Mouse (Mus musculus) MEL (cell line): Measurements from ENCODE around the gene Bscl2. TPM values are rescaled to one million over a fixed set of nuclear protein-coding genes. Genes with fewer than 3 reads are reported as not detected.

Experiments
- DNase-seq: peaks from one replicate; pipeline ENCODE4 v3.0.0; 2011; ENCODE audit warnings: low read depth, low spot score
- H3K27ac ChIP-seq: 2 replicates; pipeline ENCODE4 v1.5.1; 2012; ENCODE audit warnings: low read depth, mild to moderate bottlenecking, control low read depth, low read length, moderate library complexity; ENCODE audit not compliant: control insufficient read depth
- H3K27me3 ChIP-seq, 2 experiments: fragments of 150-350 bp in 1 of 2; sonication (generic) in 1 of 2; 2 replicates each; pipeline ENCODE4 v1.6.1; 2012; ENCODE audit warnings: low read length in 2 of 2, mild to moderate bottlenecking in 2 of 2, improper control_type of control experiment in 1 of 2, moderate library complexity in 1 of 2; ENCODE audit not compliant: insufficient read depth in 2 of 2, control insufficient read depth in 1 of 2
- H3K36me3 ChIP-seq, 2 experiments: 2 replicates each; pipeline ENCODE4 v1.6.1; 2012 to 2014; ENCODE audit warnings: low read length in 2 of 2, improper control_type of control experiment in 1 of 2, inconsistent platforms in 1 of 2, mild to moderate bottlenecking in 1 of 2; ENCODE audit not compliant: insufficient read depth in 2 of 2, control insufficient read depth in 1 of 2
- H3K4me1 ChIP-seq, 2 experiments: fragments of 150-350 bp in 1 of 2; sonication (generic) in 1 of 2; 2 replicates each; pipeline ENCODE4 v1.6.1; 2012; ENCODE audit warnings: low read length in 2 of 2, improper control_type of control experiment in 1 of 2, mild to moderate bottlenecking in 1 of 2; ENCODE audit not compliant: insufficient read depth in 2 of 2, control insufficient read depth in 1 of 2
- H3K4me3 ChIP-seq, 2 experiments: fragments of 150-350 bp in 1 of 2; sonication (generic) in 1 of 2; 2 replicates each; pipeline ENCODE4 v1.5.1; 2012; ENCODE audit warnings: low read depth in 2 of 2, low read length in 2 of 2, mild to moderate bottlenecking in 2 of 2, moderate library complexity in 2 of 2, control low read depth in 1 of 2, improper control_type of control experiment in 1 of 2; ENCODE audit not compliant: control insufficient read depth in 1 of 2, insufficient read depth in 1 of 2
- H3K79me2 ChIP-seq: 2 replicates; pipeline ENCODE4 v1.6.1; 2012; ENCODE audit warnings: mild to moderate bottlenecking, low read length, moderate library complexity; ENCODE audit not compliant: control insufficient read depth, poor library complexity, insufficient read depth
- H3K9ac ChIP-seq: 2 replicates; pipeline ENCODE4 v1.6.1; 2012; ENCODE audit warnings: low read depth, mild to moderate bottlenecking, control low read depth, low read length, moderate library complexity; ENCODE audit not compliant: control insufficient read depth, poor library complexity, severe bottlenecking
- H3K9me3 ChIP-seq: fragments of 150-350 bp; sonication (generic); replicated peaks from 2 replicates; pipeline ENCODE4 v1.6.1; 2012; ENCODE audit warnings: mild to moderate bottlenecking, low read length, improper control_type of control experiment, moderate library complexity; ENCODE audit not compliant: insufficient read depth
- CHD2 ChIP-seq: IDR thresholded peaks from 2 replicates; pipeline ENCODE4 v1.6.1; 2011; ENCODE audit warnings: low read length, improper control_type of control experiment
- CTCF ChIP-seq, 3 experiments: IDR thresholded peaks in 2 of 3; conservative IDR thresholded peaks in 1 of 3; 2 replicates each; pipeline ENCODE4 v1.5.1; 2011 to 2012; ENCODE audit warnings: low read length in 3 of 3, low read depth in 2 of 3, mild to moderate bottlenecking in 2 of 3, improper control_type of control experiment in 1 of 3, inconsistent platforms in 1 of 3, mixed read lengths in 1 of 3, moderate library complexity in 1 of 3; ENCODE audit not compliant: control insufficient read depth in 1 of 3, insufficient read depth in 1 of 3, poor library complexity in 1 of 3, severe bottlenecking in 1 of 3
- E2F4 ChIP-seq: IDR thresholded peaks from 2 replicates; pipeline ENCODE4 v1.6.1; 2011; ENCODE audit warnings: low read depth, low read length, improper control_type of control experiment, borderline replicate concordance
- ELF1 ChIP-seq: IDR thresholded peaks from 2 replicates; pipeline ENCODE4 v1.6.1; 2014; ENCODE audit warnings: low read depth, mild to moderate bottlenecking, inconsistent platforms, low read length, improper control_type of control experiment, moderate library complexity
- EP300 ChIP-seq, 2 experiments: IDR thresholded peaks; 2 replicates each; pipeline ENCODE4 v1.6.1; 2011; ENCODE audit warnings: improper control_type of control experiment in 2 of 2, low read length in 2 of 2, low read depth in 1 of 2, mild to moderate bottlenecking in 1 of 2
- JUND ChIP-seq: IDR thresholded peaks from 2 replicates; pipeline ENCODE4 v1.6.1; 2011; ENCODE audit warnings: low read depth, mild to moderate bottlenecking, improper control_type of control experiment, low read length
- KAT2A ChIP-seq: conservative IDR thresholded peaks from 2 replicates; pipeline ENCODE4 v1.6.1; 2012; ENCODE audit warnings: low read depth, low read length, improper control_type of control experiment, inconsistent platforms
- MAX ChIP-seq: IDR thresholded peaks from 2 replicates; pipeline ENCODE4 v1.6.1; 2011; ENCODE audit warnings: low read length, improper control_type of control experiment
- MAZ ChIP-seq: IDR thresholded peaks from 2 replicates; pipeline ENCODE4 v1.6.1; 2012; ENCODE audit warnings: low read depth, mild to moderate bottlenecking, inconsistent platforms, low read length, improper control_type of control experiment
- MXI1 ChIP-seq: IDR thresholded peaks from 2 replicates; pipeline ENCODE4 v1.6.1; 2011; ENCODE audit warnings: mild to moderate bottlenecking, low read depth, low read length, improper control_type of control experiment
- MYB ChIP-seq: IDR thresholded peaks from 2 replicates; pipeline ENCODE4 v1.6.1; 2011; ENCODE audit warnings: mild to moderate bottlenecking, low read depth, low read length, improper control_type of control experiment
- NRF1 ChIP-seq: IDR thresholded peaks from 2 replicates; pipeline ENCODE4 v1.6.1; 2014; ENCODE audit warnings: low read depth, mild to moderate bottlenecking, inconsistent platforms, low read length, improper control_type of control experiment, moderate library complexity; ENCODE audit not compliant: poor library complexity, insufficient read depth, severe bottlenecking
- POLR2A ChIP-seq, 2 experiments: IDR thresholded peaks; 2 replicates each; pipeline ENCODE4 v1.6.1; 2011 to 2012; ENCODE audit warnings: low read length in 2 of 2, mild to moderate bottlenecking in 2 of 2, control low read depth in 1 of 2, improper control_type of control experiment in 1 of 2, low read depth in 1 of 2, moderate library complexity in 1 of 2; ENCODE audit not compliant: control insufficient read depth in 1 of 2, insufficient read depth in 1 of 2, poor library complexity in 1 of 2
- POLR2AphosphoS2 ChIP-seq: IDR thresholded peaks from 2 replicates; pipeline ENCODE4 v1.6.1; 2011; ENCODE audit warnings: low read length, improper control_type of control experiment
- POLR2AphosphoS5 ChIP-seq: IDR thresholded peaks from 2 replicates; pipeline ENCODE4 v1.6.1; 2012; ENCODE audit warnings: low read depth, borderline replicate concordance, mild to moderate bottlenecking, inconsistent platforms, low read length, moderate library complexity, mixed read lengths
- TBP ChIP-seq: IDR thresholded peaks from 2 replicates; pipeline ENCODE4 v1.8.0; 2011; ENCODE audit warnings: low read depth, low read length, improper control_type of control experiment
- TCF12 ChIP-seq: IDR thresholded peaks from 2 replicates; pipeline ENCODE4 v1.6.1; 2014; ENCODE audit warnings: low read depth, mild to moderate bottlenecking, inconsistent platforms, low read length, improper control_type of control experiment, moderate library complexity
- UBTF ChIP-seq: IDR thresholded peaks from 2 replicates; pipeline ENCODE4 v1.6.1; 2012; ENCODE audit warnings: low read depth, mild to moderate bottlenecking, inconsistent platforms, low read length, improper control_type of control experiment, moderate library complexity, borderline replicate concordance; ENCODE audit not compliant: insufficient read depth
- USF2 ChIP-seq, 2 experiments: IDR thresholded peaks; 2 replicates each; pipeline ENCODE4 v1.6.1; 2011 to 2012; ENCODE audit warnings: improper control_type of control experiment in 2 of 2, low read length in 2 of 2, borderline replicate concordance in 1 of 2, inconsistent platforms in 1 of 2, low read depth in 1 of 2, mild to moderate bottlenecking in 1 of 2; ENCODE audit not compliant: insufficient read depth in 1 of 2
- ZC3H11A ChIP-seq: IDR thresholded peaks from 2 replicates; pipeline ENCODE4 v1.6.1; 2012; ENCODE audit warnings: low read depth, mild to moderate bottlenecking, inconsistent platforms, low read length, improper control_type of control experiment
- ZKSCAN1 ChIP-seq: IDR thresholded peaks from 2 replicates; pipeline ENCODE4 v1.6.1; 2012; ENCODE audit warnings: low read depth, mild to moderate bottlenecking, inconsistent platforms, low read length, improper control_type of control experiment, moderate library complexity
- ZMIZ1 ChIP-seq: IDR thresholded peaks from 2 replicates; pipeline ENCODE4 v1.6.1; 2012; ENCODE audit warnings: low read depth, mild to moderate bottlenecking, inconsistent platforms, low read length, improper control_type of control experiment, moderate library complexity
- polyA plus RNA-seq, 2 experiments: library from polyadenylated mRNA; stranded (reverse) in 1 of 2; unstranded in 1 of 2; fragments of >175 nt in 1 of 2; fragments of >200 nt in 1 of 2; gene quantifications; 2 replicates each; pipeline versions ENCODE4 v1.2.1 to v1.2.4; 2012; ENCODE audit warnings: low replicate concordance in 2 of 2, low read depth in 1 of 2; ENCODE audit not compliant: insufficient read length in 2 of 2, insufficient read depth in 1 of 2, missing spikeins in 1 of 2
- total RNA-seq: library from RNA; depleted of rRNA; stranded (reverse); fragments of 300-350 nt; gene quantifications from 2 replicates; pipeline ENCODE4 v1.2.3, GENCODE M21; 2012

The Bscl2 gene
- total and polyA plus RNA-seq, 3 experiments: 26.0 to 51.3 TPM; not detected in 1

GRCm38 (mm10) chr19:8852236-8852928 lies 15.1 kb downstream of the Bscl2 start:
- no peaks in the 10 kb centered on the region for H3K27me3 ChIP-seq
- DNase-seq: no peak

GRCm38 (mm10) chr19:8853117-8853516 lies 15.8 kb downstream of the Bscl2 start:
- Histone ChIP-seq H3K27me3 (no peaks in the 10 kb centered on the region), H3K9me3 (no peaks in the 10 kb centered on the region), H3K9ac (no peak overlapping the region), H3K4me1 (no peaks in the 10 kb centered on the region), H3K27ac (no peak overlapping the region), H3K4me3 (no peak overlapping the region), H3K79me2 (no peaks in the 10 kb centered on the region), H3K36me3 (no peaks in the 10 kb centered on the region)
- TF ChIP-seq JUND: no peak
- no peak for TF ChIP-seq CHD2
- no peak for TF ChIP-seq EP300 (IDR thresholded peaks at IDR 0.05; ENCODE audit: low read depth in 1 of 2, low read length in 2 of 2)
- TF ChIP-seq POLR2A (IDR thresholded peaks at IDR 0.05; ENCODE audit: control insufficient read depth in 1 of 2, insufficient read depth in 1 of 2, low read depth in 1 of 2, low read length in 2 of 2, poor library complexity in 1 of 2): no peak
- TF ChIP-seq MYB: no peak
- no peak for TF ChIP-seq ZMIZ1
- no peak for TF ChIP-seq E2F4
- TF ChIP-seq USF2 (IDR thresholded peaks at IDR 0.05; ENCODE audit: borderline replicate concordance in 1 of 2, insufficient read depth in 1 of 2, low read depth in 1 of 2, low read length in 2 of 2): no peak
- no peak for TF ChIP-seq MAZ
- TF ChIP-seq TCF12: no peak
- no peak for TF ChIP-seq TBP
- TF ChIP-seq UBTF: no peak
- no peak for TF ChIP-seq MXI1
- DNase-seq: no peak

More at GRCm38 (mm10) chr19:8852236-8852928, 15.1 kb downstream of the Bscl2 start:
- Histone ChIP-seq H3K79me2 (no peaks in the 10 kb centered on the region), H3K9me3 (no peaks in the 10 kb centered on the region), H3K4me1 (no peaks in the 10 kb centered on the region), H3K27ac (no peak overlapping the region), H3K36me3 (no peaks in the 10 kb centered on the region), H3K9ac (no peak overlapping the region), H3K4me3 (no peak overlapping the region)
- TF ChIP-seq NRF1 (no peak), ELF1 (no peak), CTCF (IDR thresholded peaks at IDR 0.05 in 2 of 3, conservative IDR thresholded peaks at IDR 0.05 in 1 of 3; ENCODE audit: control insufficient read depth in 1 of 3, insufficient read depth in 1 of 3, low read depth in 2 of 3, low read length in 3 of 3, poor library complexity in 1 of 3, severe bottlenecking in 1 of 3) (no peak), POLR2AphosphoS5 (no peak), CHD2 (no peak), JUND (no peak), ZMIZ1 (no peak), KAT2A (no peak), POLR2A (IDR thresholded peaks at IDR 0.05; ENCODE audit: control insufficient read depth in 1 of 2, insufficient read depth in 1 of 2, low read depth in 1 of 2, low read length in 2 of 2, poor library complexity in 1 of 2) (no peak), MAX (no peak), TCF12 (no peak), ZKSCAN1 (no peak), POLR2AphosphoS2 (no peak), ZC3H11A (no peak)
